24 mouse cellular contexts compared by ENCODE assay signal in the genomic region with DNA sequence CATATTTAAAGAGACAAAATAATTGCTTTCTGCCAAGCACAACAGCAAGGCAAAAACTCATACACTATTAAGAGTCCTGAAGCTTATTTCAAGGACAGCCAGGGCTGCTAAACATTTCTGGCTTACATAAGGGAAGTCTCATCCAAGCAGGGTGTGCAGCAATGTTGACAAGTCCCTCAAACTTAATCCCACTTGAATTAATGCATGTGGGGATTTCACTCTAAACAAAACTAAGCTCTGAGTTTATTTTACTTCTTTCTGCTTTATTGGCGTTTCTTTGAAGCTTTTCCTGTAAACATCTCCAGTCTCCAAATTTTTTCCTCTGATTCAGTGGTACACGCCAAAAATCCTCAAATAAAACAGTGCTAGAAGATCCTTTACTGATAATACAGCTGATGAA.
"Had no signal": no experiment of that assay in that cellular context is flagged by ENCODE, and none has a peak within 500 bp of the region (broad histone marks: within the 10 kb centered on the region; RNA-seq: fewer than 3 reads in every experiment).

No protein-coding gene starts in this region.

- H3K27me3 ChIP-seq: heart, embryonic 12.5 days; hindbrain, embryonic 13.5 days; hindbrain, embryonic 15.5 days; kidney, embryonic 15.5 days; limb, embryonic 13.5 days; limb, embryonic 15.5 days had no signal

- H3K9ac ChIP-seq: heart, embryonic 12.5 days; hindbrain, embryonic 13.5 days; hindbrain, embryonic 15.5 days; kidney, embryonic 15.5 days; limb, embryonic 13.5 days; limb, embryonic 15.5 days had no signal

- H3K9me3 ChIP-seq: heart, embryonic 10.5 days; heart, embryonic 12.5 days; hindbrain, embryonic 13.5 days; hindbrain, embryonic 15.5 days; kidney, embryonic 15.5 days; limb, embryonic 13.5 days; limb, embryonic 15.5 days had no signal

- H3K4me1 ChIP-seq: heart, embryonic 10.5 days; heart, embryonic 12.5 days; hindbrain, embryonic 13.5 days; hindbrain, embryonic 15.5 days; kidney, embryonic 15.5 days; limb, embryonic 13.5 days; limb, embryonic 15.5 days had no signal

- ATAC-seq: hindbrain, postnatal 0 days; intestine, embryonic 16.5 days had no signal

- H3K4me3 ChIP-seq: gastrocnemius, adult 2 months; heart, embryonic 10.5 days; heart, embryonic 12.5 days; hindbrain, embryonic 13.5 days; hindbrain, embryonic 15.5 days; kidney, embryonic 15.5 days; limb, embryonic 13.5 days; limb, embryonic 15.5 days had no signal

- H3K36me3 ChIP-seq: heart, embryonic 10.5 days; heart, embryonic 12.5 days; hindbrain, embryonic 13.5 days; hindbrain, embryonic 15.5 days; kidney, embryonic 15.5 days; limb, embryonic 13.5 days; limb, embryonic 15.5 days had no signal

- DNase-seq: gastrocnemius, adult 2 months; gastrocnemius, postnatal 10 days; gastrocnemius, postnatal 25 days; heart, adult 18-20 months; heart, postnatal 14 days; heart, postnatal 36 days; kidney, adult 11 months; kidney, adult 2 months; kidney, adult 9 months; kidney, postnatal 14 days; kidney, postnatal 36 days; layer of hippocampus, adult 9-11 months; layer of hippocampus, postnatal 36 days; left cerebral cortex, postnatal 4 days had no signal

- H3K4me2 ChIP-seq: heart, embryonic 12.5 days; hindbrain, embryonic 13.5 days; hindbrain, embryonic 15.5 days; kidney, embryonic 15.5 days; limb, embryonic 13.5 days; limb, embryonic 15.5 days had no signal

- H3K27ac ChIP-seq: gastrocnemius, adult 2 months; heart, embryonic 10.5 days; hindbrain, embryonic 13.5 days; hindbrain, embryonic 15.5 days; hindbrain, postnatal 0 days; kidney, embryonic 15.5 days; kidney, postnatal 0 days; limb, embryonic 13.5 days; limb, embryonic 15.5 days had no signal
